Mouse (Mus musculus): ENCODE measurements around the gene Magi2. TPM values are rescaled to one million over a fixed set of nuclear protein-coding genes. Genes with fewer than 3 reads are reported as not detected.

Gene Magi2
- total RNA-seq, 1 experiment from 2014 or later, result 7.6 TPM

GRCm38 (mm10) chr5:20074867-20075266 is 848.0 kb downstream of the Magi2 start:
- no peak for DNase-seq

- DNase-seq, result no peak
Measured at GRCm38 (mm10) chr5:20078931-20079330, 852.1 kb downstream of the Magi2 start.

- DNase-seq, result no peak
Measured at GRCm38 (mm10) chr5:20080605-20081309, 853.9 kb downstream of the Magi2 start.

GRCm38 (mm10) chr5:20082368-20082767 is 855.5 kb downstream of the Magi2 start:
- no peak for DNase-seq

- no peak for DNase-seq
Measured at GRCm38 (mm10) chr5:20087083-20087482, 860.2 kb downstream of the Magi2 start.

GRCm38 (mm10) chr5:20103869-20104268 is 877.0 kb downstream of the Magi2 start:
- DNase-seq, result no peak

- DNase-seq, result no peak
Measured at GRCm38 (mm10) chr5:20104496-20104895, 877.7 kb downstream of the Magi2 start.

GRCm38 (mm10) chr5:20109496-20109895 is 882.7 kb downstream of the Magi2 start:
- no peak for DNase-seq

GRCm38 (mm10) chr5:20117156-20117555 is 890.3 kb downstream of the Magi2 start:
- DNase-seq, result no peak

GRCm38 (mm10) chr5:20140235-20140634 is 913.4 kb downstream of the Magi2 start:
- no peak for DNase-seq

- no peak for DNase-seq
Measured at GRCm38 (mm10) chr5:20140662-20141444, 914.0 kb downstream of the Magi2 start.

- DNase-seq, result no peak
Measured at GRCm38 (mm10) chr5:20153359-20154125, 926.7 kb downstream of the Magi2 start.

- DNase-seq, result no peak
Measured at GRCm38 (mm10) chr5:20196765-20197164, 969.9 kb downstream of the Magi2 start.

GRCm38 (mm10) chr5:20197395-20197794 is 970.6 kb downstream of the Magi2 start:
- DNase-seq, result no peak

GRCm38 (mm10) chr5:20201348-20201747 is 974.5 kb downstream of the Magi2 start:
- DNase-seq, result no peak

GRCm38 (mm10) chr5:20208110-20208509 is 981.3 kb downstream of the Magi2 start:
- no peak for DNase-seq

- DNase-seq, result no peak
Measured at GRCm38 (mm10) chr5:20213299-20213698, 986.5 kb downstream of the Magi2 start.

- DNase-seq, result no peak
Measured at GRCm38 (mm10) chr5:20226471-20227210, 999.8 kb downstream of the Magi2 start.

- DNase-seq, result no peak
Measured at GRCm38 (mm10) chr5:20227912-20228762, 1001.3 kb downstream of the Magi2 start.

GRCm38 (mm10) chr5:20231908-20232307 is 1005.1 kb downstream of the Magi2 start:
- DNase-seq, result no peak

GRCm38 (mm10) chr5:20241523-20241922 is 1014.7 kb downstream of the Magi2 start:
- DNase-seq, result no peak

All from adrenal gland, postnatal 14 days (tissue).